ENCODE assay signal across 8 mouse cellular contexts in the genomic region with DNA sequence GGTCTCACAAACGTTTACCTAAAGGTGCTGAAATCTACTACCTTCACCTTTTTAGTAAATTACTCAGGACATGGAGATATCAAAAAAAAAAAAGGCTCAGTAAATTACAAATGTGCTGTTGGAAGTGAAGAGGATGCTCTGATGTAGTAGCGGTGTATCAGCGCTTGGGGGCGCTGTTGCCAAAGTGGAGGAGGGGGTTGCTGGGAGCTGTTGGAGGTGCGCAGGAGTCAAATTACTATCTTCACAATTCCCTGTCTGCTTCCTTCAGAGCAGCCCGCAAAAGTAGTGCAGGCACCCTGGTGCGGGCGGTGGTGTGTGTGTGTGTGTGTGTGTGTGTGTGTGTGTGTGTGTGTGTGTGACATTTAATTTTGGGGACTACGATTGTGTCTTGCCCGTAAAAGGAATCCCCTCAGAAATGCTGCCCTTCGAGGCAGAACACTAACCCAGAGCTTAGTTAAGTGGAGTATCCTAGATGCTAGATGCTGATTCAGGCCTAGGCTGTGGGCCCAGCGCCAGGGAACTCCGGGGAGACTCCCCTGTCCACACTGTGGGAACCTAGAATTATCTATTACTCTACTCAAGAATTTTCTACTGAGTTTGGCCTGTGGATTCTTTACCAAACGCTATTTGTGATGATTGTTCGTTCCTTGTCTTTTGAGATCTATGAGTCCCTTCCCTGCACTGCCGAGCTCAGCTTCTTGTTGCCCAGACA. TPM values are rescaled to one million over a fixed set of nuclear protein-coding genes. Genes with fewer than 3 reads are reported as not detected.
DNase-seq lines count a peak whose midpoint lies in the region; ATAC-seq lines count a peak whose summit lies in the region.

No protein-coding gene starts in this region.

- no peak overlapping the region for H3K27ac ChIP-seq in heart, embryonic 12.5 days (ENCODE audit: poor library complexity, severe bottlenecking)

- H3K4me1 ChIP-seq in heart, embryonic 12.5 days (replicated peaks) = 0 out of 2 replicates have a peak, but pooled peaks cover 3% of the 10 kb centered on the region

- H3K4me3 ChIP-seq in heart, embryonic 12.5 days = 0 out of 2 replicates have a peak overlapping the region, but pooled peaks have one; percentile 47

- no peaks in the 10 kb centered on the region for H3K9me3 ChIP-seq in heart, embryonic 12.5 days (replicated peaks)

- peaks cover 11% of the 10 kb centered on the region for H3K27me3 ChIP-seq in heart, embryonic 12.5 days (replicated peaks)

- WGBS in heart, embryonic 12.5 days = 9% methylated on average over 16 of the region's 16 CpGs

- no peak overlapping the region for H3K9ac ChIP-seq in heart, embryonic 12.5 days

- H3K36me3 ChIP-seq in heart, embryonic 12.5 days = no peaks in the 10 kb centered on the region

- no peak for ATAC-seq in cerebellum, adult (ENCODE audit: insufficient number of reproducible peaks, low FRiP score, low TSS enrichment)
- no peak for ATAC-seq in heart, embryonic 12.5 days (ENCODE audit: insufficient number of reproducible peaks, low FRiP score)

- DNase-seq in cerebellum, adult 18-20 months = peak; percentile 16 to 28
- peak; percentile 71 for DNase-seq in ZHBTc4 (ENCODE audit: low read depth, low spot score)
- peak; percentile 67 for DNase-seq in embryo, embryonic 9.5 days (ENCODE audit: extremely low spot score)
- DNase-seq in kidney, postnatal 4 days = peak; percentile 59 to 69
- DNase-seq in lung, postnatal 36 days = peak; percentile 28
- peak; percentile 36 for DNase-seq in right cerebral cortex, postnatal 14 days

- peak overlapping the region; percentile 90 for H3K4me2 ChIP-seq in heart, embryonic 12.5 days

RNA-seq across cellular contexts. Expression of a gene that starts 2.4 kb away (rescaled TPM):
- 12.1 and 12.5 TPM in 2 replicates for polyA plus RNA-seq in heart, embryonic 12.5 days (2016; fragmentation: Nextera tagmentation; extraction: Ambion mirVana)
